Mouse (Mus musculus): ENCODE measurements at regions not wholly inside any gene's neighbourhood (a gene's known extent, or its start where the extent isn't known, plus 50 kb on each side); places are given as distances from the start of the nearest gene placed in this dataset.

DNA sequence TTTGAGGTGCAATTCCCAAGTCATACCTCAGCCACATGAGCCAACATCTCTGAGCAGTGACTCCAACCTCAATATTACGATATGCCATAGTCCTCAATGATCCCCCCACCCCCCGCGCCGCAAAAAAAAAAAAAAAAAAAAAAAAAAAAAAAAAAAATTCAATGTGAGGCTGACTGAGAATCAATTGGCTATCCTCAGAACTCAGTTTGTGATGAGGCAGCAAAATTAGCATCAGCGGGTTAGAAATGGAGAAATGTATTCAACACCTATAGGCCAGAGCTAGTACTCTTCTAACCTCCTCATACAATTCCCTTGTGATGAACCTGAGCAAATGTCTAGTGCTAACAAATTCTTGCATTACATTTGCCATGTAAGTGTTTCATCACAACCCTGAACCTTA is 504.5 kb upstream of the C030005K15Rik start:
- DNase-seq (ENCODE audit: low spot score) (no peak), ATAC-seq (ENCODE audit: extremely low read depth, insufficient number of reproducible peaks, low FRiP score, poor library complexity, severe bottlenecking) (no peak)
- Histone ChIP-seq H3K36me3 (replicated peaks) (no peaks in the 10 kb centered on the region), H3K27me3 (ENCODE audit: insufficient read depth, low read length) (no peaks in the 10 kb centered on the region), H3K4me1 (ENCODE audit: insufficient read depth, low read depth, low read length) (no peaks in the 10 kb centered on the region), H3K9me3 (replicated peaks) (no peaks in the 10 kb centered on the region), H3K4me3 (ENCODE audit: low read depth, low read length) (no peak overlapping the region)
- TF ChIP-seq CTCF (IDR thresholded peaks at IDR 0.05; ENCODE audit: low read depth, low read length) (no peak), GATA1 (IDR thresholded peaks at IDR 0.05; ENCODE audit: borderline replicate concordance, low read length) (no peak), TAL1 (conservative IDR thresholded peaks at IDR 0.05; ENCODE audit: low read depth, low read length) (no peak), POLR2AphosphoS5 (IDR thresholded peaks at IDR 0.05; ENCODE audit: insufficient replicate concordance, low read depth, low read length) (no peak), GATA2 (IDR thresholded peaks at IDR 0.05; ENCODE audit: borderline replicate concordance, low read depth, low read length) (no peak)

DNA sequence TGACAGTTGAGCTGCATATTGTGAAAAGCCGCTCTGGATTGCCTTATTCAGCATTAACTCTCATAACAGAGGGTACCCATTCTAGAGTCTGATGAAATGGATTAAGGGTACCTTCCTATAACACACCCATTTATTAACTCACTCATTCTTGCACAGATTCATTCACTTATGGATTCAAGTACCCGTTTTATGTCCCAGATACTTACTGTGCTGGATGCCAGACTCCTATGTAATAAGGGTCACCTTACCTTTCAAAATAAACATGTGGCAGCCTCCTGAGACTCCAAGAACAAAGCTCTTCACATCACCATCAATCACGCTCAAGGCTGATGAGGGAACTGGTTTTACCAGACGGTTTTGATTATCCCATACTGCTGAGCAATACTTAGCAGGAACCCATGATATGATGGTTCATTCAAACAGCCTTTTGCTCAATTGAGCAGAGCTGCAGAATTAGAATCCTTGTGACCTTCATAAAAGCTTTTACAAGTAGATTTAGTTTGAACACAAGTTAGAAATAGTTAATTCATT is 505.2 kb upstream of the C030005K15Rik start:
- H3K4me3 ChIP-seq (ENCODE audit: low read depth, low read length): no peak overlapping the region
- TF ChIP-seq POLR2AphosphoS5 (IDR thresholded peaks at IDR 0.05; ENCODE audit: insufficient replicate concordance, low read depth, low read length): no peak
- TF ChIP-seq GATA1 (IDR thresholded peaks at IDR 0.05; ENCODE audit: borderline replicate concordance, low read length): no peak
- TF ChIP-seq TAL1 (conservative IDR thresholded peaks at IDR 0.05; ENCODE audit: low read depth, low read length): no peak
- no peak for TF ChIP-seq CTCF (IDR thresholded peaks at IDR 0.05; ENCODE audit: low read depth, low read length)
- no peak for TF ChIP-seq GATA2 (IDR thresholded peaks at IDR 0.05; ENCODE audit: borderline replicate concordance, low read depth, low read length)
- H3K4me1 ChIP-seq (ENCODE audit: insufficient read depth, low read depth, low read length): no peaks in the 10 kb centered on the region
- no peaks in the 10 kb centered on the region for H3K27me3 ChIP-seq (ENCODE audit: insufficient read depth, low read length)
- ATAC-seq (ENCODE audit: extremely low read depth, insufficient number of reproducible peaks, low FRiP score, poor library complexity, severe bottlenecking) (no peak), DNase-seq (ENCODE audit: low spot score) (no peak)
- no peaks in the 10 kb centered on the region for H3K9me3 ChIP-seq (replicated peaks)
- H3K36me3 ChIP-seq (replicated peaks): no peaks in the 10 kb centered on the region

- DNase-seq (ENCODE audit: low spot score): no peak
- Histone ChIP-seq H3K36me3 (replicated peaks) (no peaks in the 10 kb centered on the region), H3K4me3 (ENCODE audit: low read depth, low read length) (no peak overlapping the region), H3K27me3 (ENCODE audit: insufficient read depth, low read length) (no peaks in the 10 kb centered on the region), H3K9me3 (replicated peaks) (no peaks in the 10 kb centered on the region), H3K4me1 (ENCODE audit: insufficient read depth, low read depth, low read length) (no peaks in the 10 kb centered on the region)
- no peak for ATAC-seq (ENCODE audit: extremely low read depth, insufficient number of reproducible peaks, low FRiP score, poor library complexity, severe bottlenecking)
- TF ChIP-seq GATA2 (IDR thresholded peaks at IDR 0.05; ENCODE audit: borderline replicate concordance, low read depth, low read length) (no peak), POLR2AphosphoS5 (IDR thresholded peaks at IDR 0.05; ENCODE audit: insufficient replicate concordance, low read depth, low read length) (no peak), CTCF (IDR thresholded peaks at IDR 0.05; ENCODE audit: low read depth, low read length) (no peak), GATA1 (IDR thresholded peaks at IDR 0.05; ENCODE audit: borderline replicate concordance, low read length) (no peak), TAL1 (conservative IDR thresholded peaks at IDR 0.05; ENCODE audit: low read depth, low read length) (no peak)
These were observed 521.8 kb upstream of the C030005K15Rik start for GRCm38 (mm10) chr10:98248311-98248710.

GRCm38 (mm10) chr10:98257980-98258707 is 531.6 kb upstream of the C030005K15Rik start:
- TF ChIP-seq GATA2 (IDR thresholded peaks at IDR 0.05; ENCODE audit: borderline replicate concordance, low read depth, low read length) (no peak), TAL1 (conservative IDR thresholded peaks at IDR 0.05; ENCODE audit: low read depth, low read length) (no peak), POLR2AphosphoS5 (IDR thresholded peaks at IDR 0.05; ENCODE audit: insufficient replicate concordance, low read depth, low read length) (no peak), GATA1 (IDR thresholded peaks at IDR 0.05; ENCODE audit: borderline replicate concordance, low read length) (no peak)
- Histone ChIP-seq H3K9me3 (replicated peaks) (no peaks in the 10 kb centered on the region), H3K4me1 (ENCODE audit: insufficient read depth, low read depth, low read length) (no peaks in the 10 kb centered on the region), H3K4me3 (ENCODE audit: low read depth, low read length) (no peak overlapping the region), H3K27me3 (ENCODE audit: insufficient read depth, low read length) (no peaks in the 10 kb centered on the region), H3K36me3 (replicated peaks) (no peaks in the 10 kb centered on the region)
- ATAC-seq (ENCODE audit: extremely low read depth, insufficient number of reproducible peaks, low FRiP score, poor library complexity, severe bottlenecking): no peak
- DNase-seq (ENCODE audit: low spot score): no peak

GRCm38 (mm10) chr10:98259283-98259682 is 532.7 kb upstream of the C030005K15Rik start:
- ATAC-seq (ENCODE audit: extremely low read depth, insufficient number of reproducible peaks, low FRiP score, poor library complexity, severe bottlenecking) (no peak), DNase-seq (ENCODE audit: low spot score) (no peak)
- no peaks in the 10 kb centered on the region for H3K27me3 ChIP-seq (ENCODE audit: insufficient read depth, low read length)
- H3K4me3 ChIP-seq (ENCODE audit: low read depth, low read length): no peak overlapping the region
- no peaks in the 10 kb centered on the region for H3K36me3 ChIP-seq (replicated peaks)
- no peak for TF ChIP-seq GATA1 (IDR thresholded peaks at IDR 0.05; ENCODE audit: borderline replicate concordance, low read length)
- TF ChIP-seq CTCF (IDR thresholded peaks at IDR 0.05; ENCODE audit: low read depth, low read length): no peak
- no peak for TF ChIP-seq GATA2 (IDR thresholded peaks at IDR 0.05; ENCODE audit: borderline replicate concordance, low read depth, low read length)
- no peak for TF ChIP-seq POLR2AphosphoS5 (IDR thresholded peaks at IDR 0.05; ENCODE audit: insufficient replicate concordance, low read depth, low read length)
- no peak for TF ChIP-seq TAL1 (conservative IDR thresholded peaks at IDR 0.05; ENCODE audit: low read depth, low read length)
- H3K4me1 ChIP-seq (ENCODE audit: insufficient read depth, low read depth, low read length): no peaks in the 10 kb centered on the region
- no peaks in the 10 kb centered on the region for H3K9me3 ChIP-seq (replicated peaks)

- Histone ChIP-seq H3K9me3 (replicated peaks) (no peaks in the 10 kb centered on the region), H3K27me3 (ENCODE audit: insufficient read depth, low read length) (no peaks in the 10 kb centered on the region), H3K36me3 (replicated peaks) (no peaks in the 10 kb centered on the region), H3K4me3 (ENCODE audit: low read depth, low read length) (no peak overlapping the region), H3K4me1 (ENCODE audit: insufficient read depth, low read depth, low read length) (no peaks in the 10 kb centered on the region)
- TF ChIP-seq CTCF (IDR thresholded peaks at IDR 0.05; ENCODE audit: low read depth, low read length) (no peak), TAL1 (conservative IDR thresholded peaks at IDR 0.05; ENCODE audit: low read depth, low read length) (no peak), POLR2AphosphoS5 (IDR thresholded peaks at IDR 0.05; ENCODE audit: insufficient replicate concordance, low read depth, low read length) (no peak)
- ATAC-seq (ENCODE audit: extremely low read depth, insufficient number of reproducible peaks, low FRiP score, poor library complexity, severe bottlenecking) (no peak), DNase-seq (ENCODE audit: low spot score) (no peak)
These were observed 542.0 kb upstream of the C030005K15Rik start for GRCm38 (mm10) chr10:98268511-98268910.
